Mouse (Mus musculus) ES-E14 (cell line): ENCODE measurements at regions not wholly inside any gene's neighbourhood (a gene's known extent, or its start where the extent isn't known, plus 50 kb on each side); places are given as distances from the start of the nearest gene placed in this dataset.
"Not testable (repeated sequence)": the region's sequence is repeated elsewhere in the genome, so short reads cannot be mapped to it uniquely, and the experiment has no call there.

Experiments used
- CHD2 ChIP-seq: IDR thresholded peaks from 2 replicates; pipeline ENCODE4 v1.6.1; 2014; ENCODE audit warnings: mild to moderate bottlenecking, low read depth, low read length, inconsistent platforms
- MAFK ChIP-seq: IDR thresholded peaks from 2 replicates; pipeline ENCODE4 v1.6.1; 2014; ENCODE audit warnings: mild to moderate bottlenecking, low read depth, low read length, inconsistent platforms; ENCODE audit not compliant: insufficient read depth

- not testable (repeated sequence) for TF ChIP-seq CHD2, MAFK
Observed at GRCm38 (mm10) chr1:17956881-17957280, 188.8 kb downstream of the Crisp4 start.
